Mouse (Mus musculus): Measurements from ENCODE around the gene Pnpla5. TPM values are rescaled to one million over a fixed set of nuclear protein-coding genes. Genes with fewer than 3 reads are reported as not detected.
"Not testable (repeated sequence)": the region's sequence is repeated elsewhere in the genome, so short reads cannot be mapped to it uniquely, and the experiment has no call there.

Gene Pnpla5
- total RNA-seq (2021): 0.19 TPM in 1 of 2 replicates, not detected in the other
- long read RNA-seq, experiment 1: 0 reads
- long read RNA-seq, experiment 2: 0 reads

DNA sequence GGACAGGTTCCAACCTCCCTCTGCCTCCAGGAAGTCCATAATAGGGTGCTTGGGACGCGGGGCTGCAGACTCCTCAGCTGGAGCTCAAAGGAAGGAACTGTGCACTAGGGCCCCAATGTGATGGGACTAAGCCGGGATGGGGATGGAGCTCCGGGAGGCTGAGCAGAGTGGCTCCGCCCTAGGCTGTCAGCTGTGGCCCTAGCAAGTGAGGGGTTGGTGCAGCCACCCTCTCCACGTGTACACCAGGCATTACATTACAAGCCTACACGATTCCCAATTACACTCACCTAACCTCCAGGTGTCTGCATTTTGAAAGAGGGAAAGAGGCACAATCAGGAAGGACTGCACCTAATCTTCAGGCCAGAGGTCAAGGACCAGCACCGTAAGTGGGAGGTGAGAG lies at the start of gene Pnpla5:
Gene Pnpla5 (minus strand): TSS at position 101 of the 400 bp plus-strand sequence.
- no peak for DNase-seq

DNA sequence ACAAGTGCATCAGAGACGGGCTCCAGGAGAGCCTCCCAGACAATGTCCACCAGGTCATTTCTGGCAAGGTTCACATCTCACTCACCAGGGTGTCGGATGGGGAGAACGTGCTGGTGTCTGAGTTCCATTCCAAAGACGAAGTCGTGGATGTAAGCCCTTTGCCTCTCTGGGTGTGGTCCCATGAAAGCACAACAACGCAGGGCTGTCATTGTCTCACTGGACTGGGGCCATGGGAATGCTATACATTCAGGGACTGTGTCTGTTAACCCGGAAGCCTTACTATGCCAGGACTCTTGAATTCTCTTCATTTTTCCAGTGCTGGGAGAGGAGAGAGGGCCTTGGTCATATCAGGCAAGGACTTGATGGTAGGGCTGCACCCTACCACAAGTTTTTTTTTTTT lies 48.2 kb upstream of the Pnpla5 start:
- DNase-seq: no peak

GRCm38 (mm10) chr15:84169511-84169910 lies 46.5 kb upstream of the Pnpla5 start:
- no peak for DNase-seq

DNA sequence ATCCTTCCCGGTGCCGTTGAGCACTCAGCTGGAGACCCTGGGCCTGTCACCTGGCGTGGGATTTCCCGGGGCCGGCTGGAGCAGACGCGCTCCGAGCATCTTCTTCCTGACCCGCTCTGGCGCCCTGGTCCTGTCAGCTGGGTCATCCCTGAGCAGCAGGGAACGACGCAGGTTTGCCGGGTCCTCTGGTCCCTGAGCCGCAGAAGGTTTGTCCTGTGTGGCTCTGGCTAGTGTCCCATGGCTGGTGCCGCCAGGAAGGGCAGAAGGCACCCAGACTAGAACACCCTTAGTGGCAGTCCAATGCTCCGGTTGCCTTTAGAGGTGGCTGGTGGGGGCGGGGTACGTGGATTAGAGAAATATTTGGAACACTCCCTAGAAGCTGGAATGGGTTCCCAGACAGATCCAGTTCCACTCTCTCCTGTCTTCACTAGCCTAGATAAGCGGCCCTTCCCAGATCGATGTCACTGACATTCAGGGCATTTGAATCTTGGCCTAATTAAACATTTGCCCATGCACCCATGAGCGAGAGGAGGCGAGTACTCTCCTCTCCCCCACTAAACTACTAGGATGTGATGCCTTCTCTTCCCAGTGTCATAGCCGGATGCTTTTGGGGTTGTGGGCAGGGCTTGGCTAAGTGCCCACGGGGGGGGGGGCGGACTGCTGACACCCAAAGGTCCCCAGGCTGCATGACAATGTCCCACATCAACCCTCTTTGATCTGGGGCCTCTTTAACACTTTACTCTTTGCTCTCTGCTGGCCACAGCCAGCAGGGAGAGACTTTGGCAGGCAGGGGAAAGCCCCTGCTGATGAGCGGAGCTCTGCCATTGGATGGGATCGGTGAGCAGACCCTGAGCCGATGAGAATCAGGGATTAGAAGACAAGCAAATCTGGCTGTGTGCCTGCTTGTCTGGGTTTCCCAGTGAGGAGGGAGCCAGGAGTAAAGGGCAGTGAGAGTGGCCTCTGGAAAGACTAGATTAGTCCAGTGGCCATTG lies 45.5 kb upstream of the Pnpla5 start:
- DNase-seq: peak; percentile 56

DNA sequence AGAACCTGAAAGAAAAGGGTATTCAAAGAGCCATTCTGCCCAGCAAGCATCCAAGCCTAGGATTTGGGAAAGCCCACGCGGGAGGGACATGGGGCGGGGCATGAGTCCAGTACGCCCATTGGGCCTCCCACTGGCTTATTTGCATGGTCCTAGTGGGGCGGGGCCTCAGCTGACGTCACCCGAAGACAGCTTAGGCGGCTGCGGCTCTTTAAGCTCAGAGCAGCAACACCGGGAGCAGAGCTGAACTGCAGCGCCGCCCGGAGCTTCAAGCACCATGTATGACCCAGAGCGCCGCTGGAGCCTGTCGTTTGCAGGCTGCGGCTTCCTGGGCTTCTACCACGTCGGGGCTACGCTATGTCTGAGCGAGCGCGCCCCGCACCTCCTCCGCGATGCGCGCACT lies 44.6 kb upstream of the Pnpla5 start, which contains the start of gene Pnpla3:
Gene Pnpla3 (plus strand): TSS at position 238 of the 400 bp plus-strand sequence.
- DNase-seq: peak; percentile 97

- DNase-seq: no peak
Observed at GRCm38 (mm10) chr15:84166818-84167217, 43.8 kb upstream of the Pnpla5 start.

GRCm38 (mm10) chr15:84161871-84162270 lies 38.9 kb upstream of the Pnpla5 start:
- DNase-seq: peak; percentile 46

DNA sequence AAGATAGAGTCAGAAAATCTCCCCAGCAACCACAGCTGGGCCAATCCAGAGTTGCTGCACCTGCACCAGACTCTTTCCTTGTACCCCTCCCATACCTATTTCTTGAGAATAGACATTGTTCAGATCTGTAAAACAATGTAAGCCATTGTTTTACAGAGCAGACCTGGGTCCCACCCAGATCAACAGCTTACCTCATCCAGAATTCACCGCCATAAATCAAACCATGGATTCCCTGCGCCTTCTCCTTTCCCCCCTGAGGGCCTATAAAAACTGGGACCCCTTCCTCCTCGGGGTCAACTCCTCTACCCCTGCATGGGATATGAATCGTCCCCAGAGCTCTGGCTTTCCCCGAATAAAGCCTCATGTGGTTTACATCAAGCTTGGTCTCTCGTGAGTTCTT lies 34.6 kb upstream of the Pnpla5 start:
- DNase-seq: not testable (repeated sequence)

DNA sequence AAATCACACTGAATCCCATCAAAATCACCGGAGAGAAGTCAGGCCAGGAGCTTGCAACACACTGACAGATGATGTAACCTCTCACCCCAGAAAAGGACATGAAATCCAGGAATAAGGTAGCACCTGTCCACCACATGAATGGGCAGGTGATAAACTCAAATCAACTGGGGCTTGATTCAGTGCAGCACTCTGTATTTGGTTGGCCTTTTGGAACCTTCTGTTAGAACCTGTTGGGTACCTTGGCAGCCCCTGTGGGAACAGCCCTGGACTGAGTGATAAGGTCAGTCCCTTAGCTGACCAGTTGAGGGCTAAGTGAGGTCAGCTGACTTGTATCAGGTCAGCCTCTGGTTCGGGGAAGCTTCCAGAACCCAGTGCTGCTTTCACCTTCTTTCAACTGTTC lies 33.2 kb upstream of the Pnpla5 start:
- DNase-seq: no peak

DNA sequence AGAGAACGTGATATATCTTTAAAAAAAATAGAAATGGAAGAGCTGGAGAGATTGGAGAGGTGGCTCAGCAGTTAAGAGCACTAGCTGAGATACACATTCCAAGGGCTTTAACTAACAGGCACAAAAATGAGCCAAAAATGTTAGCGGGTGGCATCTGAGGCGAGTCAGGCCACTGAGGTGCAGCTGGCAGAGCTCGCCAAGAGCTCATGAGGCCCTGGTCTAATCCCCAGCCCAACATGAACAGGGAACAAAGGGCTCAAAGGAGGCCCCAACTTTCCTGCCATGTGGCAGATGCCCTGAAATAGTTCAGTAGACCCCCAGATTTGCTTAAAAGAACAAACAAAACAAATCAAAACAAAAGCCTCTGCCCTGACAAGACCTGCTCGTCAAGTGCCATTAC lies 18.0 kb upstream of the Pnpla5 start:
- DNase-seq: no peak

DNA sequence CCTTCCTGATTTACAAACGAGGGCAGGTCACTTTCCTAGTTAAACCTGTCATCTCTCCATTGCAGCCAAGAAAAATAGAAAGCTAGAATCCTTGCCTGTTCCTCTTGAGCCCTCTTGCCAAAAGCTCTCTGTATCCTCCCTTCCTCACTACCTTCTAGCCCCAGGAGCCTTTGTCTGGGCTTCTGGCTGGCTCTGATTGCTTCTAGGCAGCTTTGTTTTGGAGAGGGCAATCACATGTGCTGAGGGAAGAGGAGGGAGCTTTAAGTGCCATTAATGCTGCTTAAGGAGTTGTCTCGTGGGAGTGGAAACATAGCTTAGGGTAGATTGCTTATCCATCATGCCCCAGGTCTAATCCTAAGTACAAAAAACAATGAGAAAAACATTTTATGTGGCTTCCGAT lies 17.1 kb upstream of the Pnpla5 start:
- no peak for DNase-seq

GRCm38 (mm10) chr15:84139592-84140005 lies 16.6 kb upstream of the Pnpla5 start:
- DNase-seq: no peak

DNA sequence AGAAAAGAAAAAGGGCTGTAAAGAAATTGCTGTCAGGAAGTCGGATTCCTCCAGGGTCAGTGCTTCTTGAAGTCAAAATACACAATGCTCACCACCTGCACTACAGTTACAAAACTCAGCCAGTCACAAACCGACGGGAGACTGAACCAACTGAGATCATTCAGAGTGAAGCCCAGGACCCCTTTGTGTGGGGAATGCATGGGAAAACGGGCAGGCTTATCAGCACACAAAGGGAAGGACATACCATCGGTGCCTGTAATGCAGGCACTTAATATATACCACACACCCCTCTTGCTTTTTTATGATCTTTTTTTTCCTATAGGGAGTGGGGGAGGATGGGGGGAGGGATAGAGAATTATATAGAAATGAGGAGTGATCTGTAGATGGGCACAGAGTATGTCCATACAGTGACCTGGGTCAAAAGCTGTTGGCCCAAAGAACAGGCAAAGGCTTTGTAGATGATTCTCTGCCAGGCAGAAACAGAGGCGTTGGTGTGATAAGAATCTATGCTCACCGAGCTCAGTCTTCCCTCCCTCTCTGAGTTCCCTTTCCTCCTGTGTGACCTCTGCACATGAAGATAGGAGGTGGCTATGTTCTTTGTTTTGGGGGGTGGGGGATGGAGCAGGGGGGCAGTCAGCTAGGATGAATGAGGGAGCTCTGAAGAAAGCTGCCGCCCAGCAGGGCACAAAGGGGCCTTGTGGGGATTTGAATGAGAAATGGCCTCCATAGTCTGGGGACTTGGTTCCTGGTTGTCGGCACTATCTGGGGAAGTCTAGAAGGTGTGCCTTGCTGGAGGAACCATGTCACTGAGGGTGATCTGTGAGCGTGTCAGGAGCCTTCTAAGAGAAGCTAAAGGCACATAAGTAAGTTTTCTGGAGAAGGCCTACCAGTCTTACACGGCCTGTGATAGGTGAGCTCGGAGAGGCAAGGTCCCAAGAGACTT lies 13.8 kb upstream of the Pnpla5 start:
- DNase-seq: no peak

DNA sequence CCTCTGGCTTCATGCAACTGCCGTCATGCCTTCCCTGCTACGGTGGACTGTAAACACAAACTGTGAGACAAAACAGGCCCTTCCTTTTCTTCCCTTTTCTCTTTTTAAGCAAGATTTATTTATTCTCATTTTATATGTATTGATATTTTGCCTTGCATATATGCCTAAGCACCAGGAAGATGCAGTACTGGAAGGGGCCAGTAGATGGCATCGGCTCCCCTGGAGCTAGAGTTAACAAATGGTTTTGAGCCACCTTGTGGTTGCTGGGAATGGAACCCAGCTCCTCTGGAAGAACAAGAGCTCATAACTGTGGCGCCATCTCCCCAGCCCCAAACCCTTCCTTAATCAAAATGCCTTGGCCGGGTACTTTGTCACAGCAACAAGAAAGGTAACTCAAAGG lies 12.5 kb upstream of the Pnpla5 start:
- DNase-seq: peak; percentile 22

DNA sequence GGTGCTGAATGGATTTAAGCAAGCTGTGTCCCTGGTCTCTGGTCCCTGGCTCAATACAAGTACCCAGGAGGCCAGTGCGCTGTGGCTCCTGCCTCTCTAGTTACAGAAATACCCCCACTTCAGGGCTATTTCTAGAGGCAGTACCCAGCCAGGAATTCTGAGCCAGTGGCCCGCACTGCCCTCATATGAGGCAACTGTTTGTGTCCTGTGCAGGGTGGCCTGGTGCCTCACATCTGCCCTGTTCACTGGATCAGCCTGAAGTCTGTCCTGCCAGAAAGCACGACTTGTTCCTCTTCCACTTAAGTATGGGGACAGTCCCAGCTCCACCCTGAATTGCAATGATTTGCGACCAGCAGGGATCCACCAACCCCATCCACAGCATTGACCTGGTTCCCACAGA lies 10.5 kb upstream of the Pnpla5 start:
- peak; percentile 64 for DNase-seq

GRCm38 (mm10) chr15:84131971-84132370 lies 9.0 kb upstream of the Pnpla5 start:
- peak; percentile 75 for DNase-seq

- DNase-seq: peak; percentile 82
Observed at GRCm38 (mm10) chr15:84131096-84131786, 8.3 kb upstream of the Pnpla5 start.

- DNase-seq: peak; percentile 39
Observed at GRCm38 (mm10) chr15:84126871-84127270, 3.9 kb upstream of the Pnpla5 start.

- no peak for DNase-seq
Observed at GRCm38 (mm10) chr15:84126447-84126846, 3.5 kb upstream of the Pnpla5 start.

GRCm38 (mm10) chr15:84124086-84124485 lies 1.1 kb upstream of the Pnpla5 start:
- DNase-seq: no peak

DNA sequence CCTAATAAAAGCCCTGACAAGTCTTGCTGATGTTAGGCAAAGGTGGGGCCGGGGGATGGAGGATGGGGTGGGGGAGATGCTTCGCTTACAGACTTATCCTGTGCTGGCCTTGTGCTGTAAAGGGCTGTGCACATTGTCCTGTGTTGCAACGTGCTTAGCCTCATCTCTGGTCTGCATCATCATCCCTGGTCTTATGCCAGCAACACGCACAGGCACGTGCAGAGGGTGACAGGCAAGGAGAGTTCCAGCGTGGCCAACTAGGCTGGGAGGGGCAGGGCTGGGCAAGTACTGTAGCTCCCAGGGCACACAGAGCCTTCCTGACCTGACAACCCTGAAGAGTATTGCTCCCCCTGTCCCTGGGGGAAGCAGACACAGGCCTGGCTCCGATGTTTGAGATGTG lies 1.9 kb downstream of the Pnpla5 start:
- DNase-seq: peak; percentile 56

DNA sequence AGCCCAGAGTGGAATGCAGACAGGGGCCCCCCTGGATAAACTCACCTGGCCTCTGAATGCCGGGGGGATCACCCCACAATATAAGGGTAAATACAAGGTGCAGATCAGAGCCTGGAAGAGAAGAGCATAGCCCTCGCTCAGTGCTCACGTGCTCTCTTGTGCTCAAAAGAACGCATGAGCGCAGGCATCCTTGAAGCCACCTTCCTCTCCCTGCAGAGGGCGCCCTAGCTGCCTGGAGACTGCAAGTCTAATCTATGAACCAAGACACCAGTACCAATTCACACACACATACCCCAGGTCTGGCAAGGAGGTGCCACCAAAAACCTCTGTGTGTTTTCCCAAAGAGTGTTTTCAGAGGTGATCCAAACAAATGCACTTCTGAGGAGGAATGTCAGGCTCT lies 2.4 kb downstream of the Pnpla5 start:
- peak; percentile 58 for DNase-seq
